Mouse (Mus musculus): ENCODE measurements at regions not wholly inside any gene's neighbourhood (a gene's known extent, or its start where the extent isn't known, plus 50 kb on each side); places are given as distances from the start of the nearest gene placed in this dataset.

GRCm38 (mm10) chr6:59556668-59557310, 130.7 kb upstream of the Gprin3 start:
- no peak for DNase-seq (ENCODE audit: extremely low spot score)

- no peak for DNase-seq (ENCODE audit: extremely low spot score)
Measured at GRCm38 (mm10) chr6:59537025-59537424, 110.9 kb upstream of the Gprin3 start.

GRCm38 (mm10) chr6:59524940-59525265, 98.8 kb upstream of the Gprin3 start:
- DNase-seq (ENCODE audit: extremely low spot score): no peak

- DNase-seq (ENCODE audit: extremely low spot score): no peak
Measured at GRCm38 (mm10) chr6:59524095-59524939, 98.2 kb upstream of the Gprin3 start.

GRCm38 (mm10) chr6:59522960-59523359, 96.9 kb upstream of the Gprin3 start:
- no peak for DNase-seq (ENCODE audit: extremely low spot score)

GRCm38 (mm10) chr6:59500818-59501217, 74.7 kb upstream of the Gprin3 start:
- no peak for DNase-seq (ENCODE audit: extremely low spot score)

- no peak for DNase-seq (ENCODE audit: extremely low spot score)
Measured at GRCm38 (mm10) chr6:59498800-59499199, 72.7 kb upstream of the Gprin3 start.

- peak; percentile 56 for DNase-seq (ENCODE audit: extremely low spot score)
Measured at GRCm38 (mm10) chr6:59498079-59498478, 72.0 kb upstream of the Gprin3 start.

GRCm38 (mm10) chr6:59489001-59489575, 63.0 kb upstream of the Gprin3 start:
- no peak for DNase-seq (ENCODE audit: extremely low spot score)

GRCm38 (mm10) chr6:59488386-59488785, 62.3 kb upstream of the Gprin3 start:
- no peak for DNase-seq (ENCODE audit: extremely low spot score)

GRCm38 (mm10) chr6:59484004-59484403, 57.9 kb upstream of the Gprin3 start:
- no peak for DNase-seq (ENCODE audit: extremely low spot score)

- DNase-seq (ENCODE audit: extremely low spot score): peak; percentile 13
Measured at GRCm38 (mm10) chr6:59483587-59483986, 57.5 kb upstream of the Gprin3 start.

Data from embryo, embryonic 9.5 days (tissue).